Mouse (Mus musculus): Measurements from ENCODE around the gene Card19.

Card19 gene

GRCm38 (mm10) chr13:49225159-49225558 is 9.3 kb upstream of the Card19 start:
- no peak for DNase-seq

- DNase-seq, result no peak
Observed at GRCm38 (mm10) chr13:49224729-49225128, 8.9 kb upstream of the Card19 start.

- no peak for DNase-seq
Observed at GRCm38 (mm10) chr13:49224314-49224713, 8.5 kb upstream of the Card19 start.

DNA sequence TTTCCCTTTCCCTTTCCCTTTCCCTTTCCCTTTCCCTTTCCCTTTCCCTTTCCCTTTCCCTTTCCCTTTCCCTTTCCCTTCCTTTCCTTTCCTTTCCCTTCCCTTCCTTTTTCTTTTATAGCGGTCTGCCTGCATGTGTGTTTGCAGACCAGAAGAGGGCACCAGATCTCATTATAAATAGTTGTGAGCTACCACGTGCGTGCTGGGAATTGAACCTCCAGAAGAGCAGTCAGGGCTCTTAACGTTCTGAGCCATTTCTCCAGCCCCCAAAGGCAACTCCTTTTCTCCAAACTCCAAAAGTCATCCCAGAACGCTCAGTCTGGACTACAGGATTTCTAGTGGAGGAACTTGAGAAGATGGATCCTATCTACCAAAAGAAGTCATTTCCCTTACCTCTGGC is 5.1 kb upstream of the Card19 start:
- DNase-seq, result no peak

- DNase-seq, result no peak
Observed at GRCm38 (mm10) chr13:49219367-49219766, 3.5 kb upstream of the Card19 start.

- no peak for DNase-seq
Observed at GRCm38 (mm10) chr13:49218651-49219050, 2.8 kb upstream of the Card19 start.

GRCm38 (mm10) chr13:49216808-49217561 is 1.1 kb upstream of the Card19 start:
- DNase-seq, result no peak

GRCm38 (mm10) chr13:49216220-49216552 is 349 bp upstream of the Card19 start:
- no peak for DNase-seq

DNA sequence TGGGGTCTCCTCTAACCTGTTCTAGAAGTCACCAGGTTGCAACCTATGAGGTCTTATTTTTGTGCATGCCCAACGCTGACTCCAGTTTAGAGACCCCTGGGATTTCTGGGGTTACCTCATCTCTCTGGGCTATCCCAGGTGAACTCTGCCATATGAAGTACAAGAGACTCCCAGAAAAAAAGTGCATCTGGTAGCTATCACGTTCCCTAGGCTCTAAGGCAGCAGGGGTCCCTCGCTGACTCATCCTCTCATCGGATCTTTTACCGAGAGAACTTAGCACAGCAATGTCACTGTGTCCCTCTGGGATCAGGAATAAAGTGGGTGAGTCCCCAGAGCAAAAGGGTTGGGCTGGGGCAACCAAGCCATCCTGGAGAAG is 721 bp downstream of the Card19 start:
- DNase-seq, result no peak

- DNase-seq, result no peak
Observed at GRCm38 (mm10) chr13:49214454-49214853, 1.4 kb downstream of the Card19 start.

- no peak for DNase-seq
Observed at GRCm38 (mm10) chr13:49213531-49213932, 2.3 kb downstream of the Card19 start.

DNA sequence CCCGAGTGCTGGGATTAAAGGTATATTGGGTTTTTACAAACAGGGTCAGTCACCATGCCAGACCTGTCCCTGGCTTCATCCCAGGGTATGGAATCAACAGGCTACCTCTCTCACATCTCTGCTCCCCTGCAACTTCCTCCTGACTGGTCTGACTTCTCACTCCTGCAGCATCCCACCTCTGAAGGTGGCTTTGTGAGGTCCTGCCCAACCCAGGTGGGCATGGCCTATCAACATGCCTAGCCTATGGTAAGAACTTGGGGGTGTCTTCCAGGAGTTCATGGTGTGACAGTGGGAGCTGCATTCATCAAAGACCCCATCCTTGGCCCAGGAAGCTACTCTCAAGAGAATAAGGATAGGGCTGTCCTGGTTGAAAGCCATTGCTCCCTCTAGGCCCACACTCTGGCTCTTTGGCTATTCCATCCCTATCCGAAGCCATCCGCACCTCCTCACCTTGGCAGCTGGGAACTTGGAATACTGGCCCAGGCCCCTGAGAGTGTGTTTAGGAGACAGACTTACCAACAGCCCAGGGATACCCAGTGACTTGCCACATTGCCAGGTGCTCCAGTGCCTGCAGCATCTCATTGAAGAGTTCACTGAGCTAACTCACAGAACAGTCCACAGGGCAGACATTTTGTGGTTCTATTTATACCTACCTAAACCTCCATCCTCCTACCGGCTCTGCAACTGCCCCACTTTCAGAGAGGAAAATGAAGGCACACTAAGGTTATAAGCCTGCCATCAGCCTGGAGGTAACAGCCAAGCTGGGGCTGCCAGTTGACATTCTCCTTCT is 2.9 kb downstream of the Card19 start:
- DNase-seq, result no peak

DNA sequence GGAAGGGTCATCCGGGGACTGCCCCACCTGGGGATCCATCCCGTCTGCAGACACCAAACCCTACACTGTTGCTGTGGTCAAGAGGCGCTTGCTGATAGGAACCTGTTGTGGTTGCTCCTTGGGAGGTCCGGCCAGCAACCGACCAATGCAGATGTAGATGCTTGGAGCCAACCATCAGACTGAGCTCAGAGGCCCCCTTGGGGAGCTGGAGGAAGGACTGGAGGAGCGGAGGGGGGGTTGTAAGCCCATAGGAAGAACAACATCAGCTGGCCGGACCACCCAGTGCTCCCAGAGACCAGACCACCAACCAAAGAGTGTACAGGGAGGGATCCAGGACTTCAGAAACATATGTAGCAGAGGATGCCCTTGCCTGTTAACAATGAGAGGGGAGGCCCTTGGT is 6.5 kb downstream of the Card19 start:
- DNase-seq, result no peak

DNA sequence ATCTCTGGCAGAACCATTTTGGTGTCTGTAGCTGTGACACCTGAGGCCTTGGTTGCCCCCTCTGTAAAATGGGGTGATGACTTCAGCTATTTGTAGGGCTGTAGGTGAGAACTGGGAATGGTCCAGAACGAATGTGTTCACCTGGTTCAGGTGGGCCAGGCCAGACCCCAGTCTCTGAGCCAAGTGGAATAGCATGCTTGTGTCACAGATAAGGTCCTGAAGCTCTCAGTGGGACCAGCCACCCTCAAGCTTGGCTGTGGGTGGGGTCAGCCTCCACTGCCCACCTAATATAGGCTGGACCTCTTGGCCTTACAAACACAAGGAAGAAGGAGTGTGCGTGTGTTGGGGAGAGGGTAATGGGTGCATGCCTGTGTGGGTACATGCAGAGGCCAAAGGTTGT is 9.5 kb downstream of the Card19 start:
- DNase-seq, result no peak

GRCm38 (mm10) chr13:49205381-49205998 is 10.3 kb downstream of the Card19 start:
- DNase-seq, result peak; percentile 83

DNA sequence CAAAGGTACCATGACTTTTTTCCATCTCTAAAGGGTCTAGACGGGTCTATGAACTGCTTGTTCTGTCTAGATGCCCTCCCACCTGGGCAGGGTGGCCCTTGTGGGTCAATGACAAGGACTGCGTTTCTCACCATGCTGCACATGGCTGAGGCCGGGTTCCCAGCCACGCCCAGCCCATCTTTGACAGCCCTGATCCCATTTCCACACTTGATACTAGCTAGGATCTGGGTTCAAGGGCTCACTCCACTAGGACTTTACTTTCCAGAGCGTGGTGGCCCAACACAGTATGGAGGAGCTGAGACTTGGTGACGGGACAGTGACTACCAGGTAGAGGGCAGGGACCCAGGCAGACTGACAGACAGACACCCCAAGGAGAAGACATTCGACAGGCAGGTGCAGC is 13.3 kb downstream of the Card19 start:
- DNase-seq, result no peak

DNA sequence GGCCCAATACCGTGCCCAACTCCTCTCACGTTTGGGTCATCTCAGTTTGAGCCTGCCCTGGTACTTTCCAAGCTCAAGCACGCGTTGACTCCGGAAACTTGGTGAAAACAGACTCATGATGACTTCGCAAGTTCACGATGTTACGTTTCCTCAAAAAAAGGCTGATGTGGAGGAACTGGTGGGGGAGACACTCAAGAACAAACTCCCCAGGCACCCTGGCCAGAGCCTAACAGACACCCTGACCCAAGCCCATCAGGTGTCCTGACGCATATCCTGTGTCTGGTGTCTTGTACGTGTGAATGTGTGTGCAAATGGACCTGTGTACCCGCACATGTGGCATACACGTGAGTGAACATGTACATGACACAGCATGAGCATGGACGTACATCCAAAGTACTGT is 15.1 kb downstream of the Card19 start:
- no peak for DNase-seq

DNA sequence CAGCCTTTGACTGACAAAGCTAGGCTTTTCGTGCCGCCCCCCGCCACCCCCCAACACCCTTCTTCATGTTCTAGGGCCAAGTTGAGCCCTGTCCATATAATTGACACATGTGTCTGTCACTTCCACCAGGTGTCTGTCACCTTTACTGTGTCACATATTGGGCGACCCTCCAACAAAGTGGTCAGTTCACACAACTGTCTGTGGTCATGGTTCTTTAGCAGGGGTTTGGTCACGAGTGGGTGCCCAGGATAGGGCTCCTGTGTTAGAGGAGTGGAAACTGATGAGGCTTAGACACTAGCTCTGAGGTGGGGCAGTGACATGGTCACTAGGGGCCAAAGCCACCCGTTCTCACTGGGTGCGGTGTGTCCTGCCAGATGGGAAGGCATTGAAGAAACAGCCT is 15.9 kb downstream of the Card19 start:
- no peak for DNase-seq

- DNase-seq, result no peak
Observed at GRCm38 (mm10) chr13:49198734-49199133, 17.1 kb downstream of the Card19 start.

GRCm38 (mm10) chr13:49196766-49197165 is 19.1 kb downstream of the Card19 start:
- no peak for DNase-seq

DNA sequence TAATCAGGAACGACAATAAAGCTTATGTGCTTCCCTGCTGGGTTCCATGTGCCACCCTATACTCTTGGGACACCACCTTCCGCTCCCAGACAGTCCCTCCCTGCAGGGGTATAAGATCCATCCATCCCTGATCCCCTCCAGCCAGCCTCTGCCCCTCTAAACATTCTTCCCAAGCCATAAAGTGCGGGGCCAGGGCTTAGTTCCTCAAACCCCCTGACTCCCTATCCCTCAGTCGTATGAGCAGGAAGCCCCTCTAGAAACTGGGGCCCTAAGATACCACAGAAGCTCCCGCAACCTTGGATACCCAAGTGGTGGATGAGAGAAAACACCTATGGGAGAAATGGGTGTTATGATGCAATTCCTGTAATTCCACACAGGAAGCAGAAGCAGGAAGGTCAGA is 19.6 kb downstream of the Card19 start:
- no peak for DNase-seq

GRCm38 (mm10) chr13:49195651-49196050 is 20.2 kb downstream of the Card19 start:
- DNase-seq, result no peak

- no peak for DNase-seq
Observed at GRCm38 (mm10) chr13:49194811-49195210, 21.0 kb downstream of the Card19 start.

- DNase-seq, result no peak
Observed at GRCm38 (mm10) chr13:49193650-49194049, 22.2 kb downstream of the Card19 start.

Data from thymus, postnatal 4 days (tissue).